Mouse (Mus musculus): Measurements from ENCODE around the gene Fbxw24.

Gene Fbxw24

DNA sequence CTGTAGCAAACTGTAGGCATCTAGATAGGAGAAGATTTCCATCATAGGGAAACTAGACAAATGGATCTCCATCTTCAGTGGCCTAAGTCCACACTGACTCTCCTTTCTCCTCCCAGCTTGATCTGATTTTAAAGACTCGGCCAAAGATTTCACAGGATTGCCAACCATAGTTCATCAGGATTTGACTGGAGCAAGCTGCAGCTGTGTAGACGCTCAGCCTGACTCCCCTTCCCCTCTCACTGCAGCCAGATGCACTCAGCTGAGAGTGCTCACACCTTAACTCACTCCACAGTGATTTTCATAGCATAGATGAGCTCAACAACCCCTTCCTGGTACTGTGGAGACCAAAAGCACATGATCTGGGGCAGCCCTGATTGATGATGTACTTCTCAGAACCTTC is at the start of gene Fbxw24:
Gene Fbxw24 (minus strand): TSS at position 101 of the 400 bp plus-strand sequence.
- 85% methylated on average over 2 of the region's 2 CpGs for WGBS

DNA sequence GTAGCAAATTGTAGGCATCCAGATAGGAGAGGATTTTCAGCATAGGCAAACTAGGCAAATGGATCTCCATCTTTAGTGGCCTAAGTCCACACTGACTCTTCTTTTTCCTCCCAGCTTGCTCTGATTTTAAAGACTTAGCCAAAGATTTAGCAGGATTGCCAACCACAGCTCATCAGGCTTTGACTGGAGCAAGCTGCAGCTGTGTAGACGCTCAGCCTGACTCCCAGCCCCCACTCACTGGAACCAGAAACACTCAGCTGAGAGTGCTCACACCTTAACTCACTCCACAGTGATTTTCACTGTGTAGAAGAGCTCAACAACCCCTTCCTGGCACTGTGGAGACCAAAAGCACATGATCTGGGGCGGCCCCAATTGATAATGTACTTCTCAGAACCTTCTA is 38.7 kb upstream of the Fbxw24 start, which contains the start of gene Fbxw25:
Gene Fbxw25 (minus strand): TSS at position 101 of the 400 bp plus-strand sequence.
- WGBS, result 81% methylated on average over 2 of the region's 2 CpGs

DNA sequence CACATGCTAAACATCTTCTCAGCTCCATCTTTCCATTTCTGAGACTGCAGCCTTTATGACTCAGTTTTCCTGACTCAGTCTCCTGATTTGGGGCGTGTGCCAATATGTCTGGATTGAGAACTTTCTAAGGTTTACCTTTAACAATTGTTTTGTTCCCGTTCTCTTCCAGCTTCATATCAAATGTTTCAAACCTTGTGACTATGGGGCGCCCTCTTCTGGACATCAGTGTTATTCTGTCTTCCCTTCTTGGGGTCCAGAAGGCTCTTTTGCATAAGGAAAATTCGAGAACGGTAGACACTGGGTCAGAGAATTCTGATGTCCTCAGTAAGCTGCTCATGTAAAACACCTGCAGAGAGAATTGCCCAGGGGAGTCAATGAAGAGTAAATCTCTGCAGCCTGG is 19.0 kb downstream of the Fbxw24 start:
- WGBS, result 28% methylated on average over 5 of the region's 5 CpGs

DNA sequence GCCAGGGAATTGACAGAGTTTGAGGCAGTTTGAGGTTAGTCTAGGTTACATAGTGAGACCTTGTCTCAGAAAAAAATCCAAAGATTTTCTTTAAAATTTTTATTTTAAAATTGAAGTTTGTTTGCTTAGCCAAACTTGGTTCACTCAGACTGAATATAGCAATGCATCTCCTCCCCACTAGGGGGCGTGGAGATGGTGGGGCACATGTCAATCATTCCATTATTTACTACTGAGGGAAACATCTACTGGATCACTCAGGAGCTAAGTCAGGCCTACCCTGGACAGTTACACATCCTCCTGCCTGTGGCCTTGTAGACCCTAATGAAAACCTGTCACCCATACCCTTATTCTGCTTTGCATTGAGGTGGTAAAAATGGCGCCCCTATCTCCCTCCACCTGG is 23.7 kb downstream of the Fbxw24 start:
- WGBS, result 56% methylated on average over 2 of the region's 2 CpGs

DNA sequence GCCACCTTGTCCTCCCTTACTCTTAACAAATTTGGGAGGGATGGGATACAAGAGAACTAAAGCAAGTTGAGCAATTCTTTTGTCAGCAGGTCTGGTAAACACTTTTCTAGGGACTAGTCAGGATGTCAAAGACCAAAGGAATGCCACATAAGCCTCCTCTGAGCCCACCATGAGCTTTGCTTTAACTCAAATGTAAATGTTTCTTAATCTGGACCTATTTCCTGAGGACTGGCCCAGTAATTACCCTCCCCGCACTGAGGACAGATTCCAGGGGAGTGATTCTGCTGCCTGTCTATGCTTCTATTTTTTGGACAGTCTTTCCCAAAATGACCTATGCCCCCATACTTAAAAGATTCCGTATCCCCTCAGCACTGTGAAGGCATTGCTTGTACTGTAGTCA is 31.0 kb downstream of the Fbxw24 start:
- 66% methylated on average over 2 of the region's 2 CpGs for WGBS

DNA sequence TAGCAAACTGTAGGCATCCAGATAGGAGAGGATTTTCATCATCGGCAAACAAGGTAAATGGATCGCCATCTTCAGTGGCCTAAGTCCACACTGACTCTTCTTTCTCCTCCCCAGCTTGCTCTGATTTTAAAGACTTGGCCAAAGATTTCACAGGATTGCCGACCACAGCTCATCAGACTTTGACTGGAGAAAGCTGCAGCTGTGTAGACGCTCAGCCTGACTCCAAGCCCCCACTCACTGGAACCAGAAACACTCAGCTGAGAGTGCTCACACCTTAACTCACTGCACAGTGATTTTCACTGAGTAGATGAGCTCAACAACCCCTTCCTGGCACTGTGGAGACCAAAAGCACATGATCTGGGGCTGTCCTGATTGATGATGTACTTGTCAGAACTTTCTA is 57.7 kb downstream of the Fbxw24 start, which contains the start of gene Fbxw15:
Gene Fbxw15 (minus strand): TSS at position 101 of the 400 bp plus-strand sequence.
- WGBS, result 91% methylated on average over 4 of the region's 4 CpGs

DNA sequence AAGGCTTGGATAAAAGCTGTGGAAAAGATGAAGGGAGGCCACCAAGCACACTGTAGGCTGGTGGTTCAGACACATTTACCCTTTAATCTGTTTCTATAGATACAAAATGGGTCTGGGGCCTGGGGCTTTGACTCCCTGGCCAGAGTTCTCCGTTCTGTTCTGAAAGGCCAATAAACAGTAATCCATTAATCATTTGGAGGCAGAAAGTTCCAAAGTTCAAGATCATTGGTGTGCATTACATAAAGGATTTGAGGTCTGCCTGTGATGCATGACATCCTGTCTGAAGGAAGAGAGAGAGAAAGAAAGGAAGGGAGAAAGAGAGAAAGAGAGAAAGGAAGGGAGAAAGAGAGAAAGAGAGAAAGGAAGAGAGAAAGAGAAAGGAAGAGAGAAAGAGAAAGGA is 60.3 kb downstream of the Fbxw24 start:
- 86% methylated on average over 1 of the region's 1 CpGs for WGBS

DNA sequence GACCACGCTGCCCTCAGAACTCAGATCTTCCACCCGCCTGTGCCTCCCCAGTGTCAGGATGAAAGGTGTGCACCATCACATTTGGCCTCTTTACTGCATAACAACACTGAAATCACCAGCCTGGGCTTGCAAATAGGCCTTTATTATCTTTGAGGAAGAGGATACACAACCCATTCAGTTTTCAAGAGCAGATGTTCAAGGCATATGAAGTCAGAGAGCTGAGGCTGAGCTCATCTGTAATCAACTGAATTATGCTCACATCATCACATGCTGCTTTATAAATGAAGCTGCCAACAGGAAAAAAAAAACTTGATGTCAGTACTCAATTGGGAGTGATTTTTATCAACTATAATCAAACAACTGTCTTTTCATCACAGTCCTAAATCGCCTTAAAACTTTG is 73.4 kb downstream of the Fbxw24 start:
- 66% methylated on average over 3 of the region's 3 CpGs for WGBS

Measured in cerebral cortex, adult 2 months (tissue).